Mouse (Mus musculus) lung, adult 2 months (tissue): ENCODE results near the gene Ddx55.

Experiments used
- CTCF ChIP-seq: fragments of 200-500 bp; IDR thresholded peaks from 2 replicates; pipeline ENCODE4 v1.5.1; 2011; ENCODE audit warnings: mild to moderate bottlenecking, low read length, control low read depth; ENCODE audit not compliant: insufficient read depth
- POLR2A ChIP-seq: fragments of 200-500 bp; IDR thresholded peaks from 2 replicates; pipeline ENCODE4 v1.6.1; 2011; ENCODE audit warnings: low read depth, mild to moderate bottlenecking, control low read depth, low read length, borderline replicate concordance; ENCODE audit errors: extremely low read depth

DNA sequence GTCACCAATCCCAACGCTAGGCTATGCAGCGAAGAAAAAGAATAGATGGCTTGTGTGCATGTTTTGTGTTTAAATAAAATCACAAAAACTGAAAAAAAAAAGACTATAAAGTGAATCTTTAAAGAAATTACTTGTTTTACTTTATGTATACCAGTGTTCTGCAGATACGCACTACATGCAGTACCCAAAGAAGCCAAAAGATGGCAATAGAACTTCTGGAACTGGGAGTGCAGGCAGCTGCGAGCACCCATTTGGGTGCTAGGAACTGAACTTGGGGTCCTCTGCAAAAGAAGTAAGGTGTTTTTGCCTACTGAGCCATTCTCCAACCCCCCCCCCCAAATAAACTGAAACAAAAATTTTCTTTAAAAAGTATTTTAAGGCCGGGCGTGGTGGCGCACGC is 29.6 kb upstream of the Ddx55 start:
- TF ChIP-seq CTCF (peak; percentile 37; the same call in 1 of the 2 replicates), POLR2A (no peak)
